Mouse (Mus musculus): Measurements from ENCODE around the gene Rapgefl1. TPM values are rescaled to one million over a fixed set of nuclear protein-coding genes. Genes with fewer than 3 reads are reported as not detected.
A peak's percentile ranks its signal among the peaks of the same experiment; 100 is the strongest.

Gene Rapgefl1
- polyA plus RNA-seq, 1 experiment from 2014 or later, result 6.3 TPM

DNA sequence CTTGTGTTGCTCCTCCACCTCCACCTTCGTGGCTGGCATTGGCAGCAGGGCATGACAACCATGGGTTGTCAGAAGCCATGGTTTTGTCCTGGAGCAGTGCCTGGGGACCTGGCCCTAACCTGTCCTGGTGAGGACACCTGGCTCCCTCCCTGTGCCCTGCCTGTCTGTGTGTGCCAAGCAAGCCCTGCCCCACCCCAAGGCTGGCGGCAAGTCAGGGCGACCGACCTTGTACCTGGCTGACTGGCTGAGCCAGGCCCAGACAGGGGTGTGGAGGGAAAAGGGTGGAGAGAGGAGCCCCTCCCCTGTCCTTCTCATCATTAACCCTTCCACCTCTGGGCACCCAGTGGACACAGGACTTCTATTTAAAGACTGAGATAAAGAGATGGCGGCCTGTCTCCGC, 2.8 kb downstream of the Rapgefl1 start:
- 34% methylated on average over 5 of the region's 6 CpGs for WGBS
- Histone ChIP-seq H3K9ac (ENCODE audit: low read depth, low read length) (no peak overlapping the region), H3K4me3 (ENCODE audit: low read depth, low read length) (no peak overlapping the region), H3K4me2 (ENCODE audit: low read depth, low read length) (0 out of 2 replicates have a peak overlapping the region, but pooled peaks have one; percentile 12), H3K27me3 (replicated peaks; ENCODE audit: control insufficient read depth, insufficient read depth, low read length) (no peaks in the 10 kb centered on the region; the same call in 1 of the 2 replicates), H3K36me3 (ENCODE audit: control insufficient read depth, insufficient read depth, low read length) (no peaks in the 10 kb centered on the region), H3K27ac (replicated peaks; ENCODE audit: low read depth, low read length) (no peak overlapping the region; the same call in 1 of the 2 replicates), H3K9me3 (ENCODE audit: control insufficient read depth, low read length) (no peaks in the 10 kb centered on the region), H3K4me1 (ENCODE audit: control insufficient read depth, insufficient read depth, low read length) (peaks cover 10% of the 10 kb centered on the region)
- ATAC-seq (ENCODE audit: low read depth), result no peak
- DNase-seq (ENCODE audit: low spot score), result peak; percentile 32

DNA sequence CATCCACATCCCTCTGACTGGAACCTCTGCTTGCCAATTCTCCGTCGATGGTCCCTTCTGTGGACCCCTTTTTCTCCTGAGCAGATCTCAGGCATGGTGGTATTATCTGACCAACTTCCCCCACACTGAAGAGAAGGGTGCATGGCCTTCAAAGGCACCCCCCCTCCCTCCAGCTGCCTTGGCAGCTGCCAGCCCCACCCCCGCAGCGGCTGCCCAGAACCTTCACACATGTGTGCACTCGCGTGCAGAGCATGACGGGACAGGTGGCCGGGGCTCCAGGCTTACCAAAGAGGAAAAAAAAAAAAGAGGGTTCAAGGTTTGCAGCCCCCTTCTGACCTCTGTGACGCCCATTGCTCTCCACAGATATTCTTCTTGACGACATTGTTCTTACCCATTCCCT, 3.3 kb downstream of the Rapgefl1 start:
- no peaks in the 10 kb centered on the region; the same call in 1 of the 2 replicates for H3K27me3 ChIP-seq (replicated peaks; ENCODE audit: control insufficient read depth, insufficient read depth, low read length)
- DNase-seq (ENCODE audit: low spot score) (peak; percentile 41), ATAC-seq (ENCODE audit: low read depth) (no peak; the same call in 1 of the 2 replicates)
- H3K4me1 ChIP-seq (ENCODE audit: control insufficient read depth, insufficient read depth, low read length), result peaks cover 10% of the 10 kb centered on the region
- no peaks in the 10 kb centered on the region for H3K36me3 ChIP-seq (ENCODE audit: control insufficient read depth, insufficient read depth, low read length)
- H3K4me2 ChIP-seq (ENCODE audit: low read depth, low read length), result 0 out of 2 replicates have a peak overlapping the region, but pooled peaks have one; percentile 12
- no peaks in the 10 kb centered on the region for H3K9me3 ChIP-seq (ENCODE audit: control insufficient read depth, low read length)
- no peak overlapping the region for H3K9ac ChIP-seq (ENCODE audit: low read depth, low read length)
- H3K4me3 ChIP-seq (ENCODE audit: low read depth, low read length), result no peak overlapping the region
- H3K27ac ChIP-seq (replicated peaks; ENCODE audit: low read depth, low read length), result no peak overlapping the region
- WGBS, result 73% methylated on average over 8 of the region's 10 CpGs

DNA sequence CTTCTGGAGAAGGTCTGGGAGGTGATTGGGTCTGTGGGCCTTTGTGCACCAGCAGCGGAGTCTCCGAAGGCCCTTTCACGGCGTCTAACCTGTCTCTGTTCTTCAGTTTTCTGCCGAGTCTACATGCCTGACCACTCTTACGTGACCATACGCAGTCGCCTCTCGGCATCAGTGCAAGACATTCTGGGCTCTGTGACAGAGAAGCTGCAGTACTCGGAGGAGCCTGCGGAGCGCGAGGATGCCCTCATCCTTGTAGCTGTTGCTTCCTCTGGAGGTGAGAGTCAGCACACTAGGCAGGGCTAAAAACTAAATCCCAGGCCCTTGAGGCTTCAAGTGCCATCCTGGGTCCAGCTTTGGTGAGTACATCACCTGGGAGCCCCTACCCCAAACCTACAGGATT, 9.4 kb downstream of the Rapgefl1 start:
- 65% methylated on average over 13 of the region's 13 CpGs for WGBS
- Histone ChIP-seq H3K4me1 (ENCODE audit: control insufficient read depth, insufficient read depth, low read length) (peaks cover 7% of the 10 kb centered on the region), H3K27ac (replicated peaks; ENCODE audit: low read depth, low read length) (no peak overlapping the region), H3K9ac (ENCODE audit: low read depth, low read length) (no peak overlapping the region), H3K9me3 (ENCODE audit: control insufficient read depth, low read length) (no peaks in the 10 kb centered on the region), H3K4me3 (ENCODE audit: low read depth, low read length) (no peak overlapping the region), H3K4me2 (ENCODE audit: low read depth, low read length) (no peak overlapping the region), H3K27me3 (replicated peaks; ENCODE audit: control insufficient read depth, insufficient read depth, low read length) (no peaks in the 10 kb centered on the region), H3K36me3 (ENCODE audit: control insufficient read depth, insufficient read depth, low read length) (no peaks in the 10 kb centered on the region)
- ATAC-seq (ENCODE audit: low read depth), result no peak
- no peak for DNase-seq (ENCODE audit: low spot score)

DNA sequence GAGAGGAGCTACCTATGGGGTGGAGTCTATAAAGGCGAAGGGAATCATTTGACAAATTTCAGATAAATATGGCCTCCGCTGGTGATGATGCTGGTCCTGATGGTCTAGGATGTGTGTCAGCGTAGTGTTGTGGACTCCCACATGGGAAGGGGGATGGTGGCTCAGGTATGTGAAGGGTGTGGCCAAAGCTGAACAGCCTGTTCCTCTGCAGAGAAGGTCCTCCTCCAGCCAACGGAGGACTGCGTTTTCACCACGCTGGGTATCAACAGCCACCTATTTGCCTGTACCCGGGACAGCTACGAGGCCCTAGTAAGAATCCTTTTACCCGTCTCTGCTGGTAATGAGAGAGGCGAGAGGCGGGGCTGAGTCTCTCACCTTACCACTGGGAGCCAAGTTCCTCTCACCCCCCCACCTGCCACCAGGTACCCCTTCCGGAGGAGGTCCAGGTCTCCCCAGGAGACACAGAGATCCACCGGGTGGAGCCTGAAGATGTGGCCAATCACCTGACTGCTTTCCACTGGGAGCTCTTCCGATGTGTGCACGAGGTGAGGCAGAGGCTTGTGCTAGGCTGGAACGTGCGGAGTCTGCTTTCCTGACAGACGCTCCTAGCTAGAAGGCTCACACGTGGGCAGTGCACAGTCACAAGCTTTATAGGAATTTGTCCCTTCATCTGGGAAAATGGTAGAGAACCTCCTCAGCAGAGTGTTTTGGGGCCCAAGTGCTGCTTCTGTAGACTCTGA, 10.4 kb downstream of the Rapgefl1 start:
- peak; percentile 39; the same call in 1 of the 2 replicates for ATAC-seq (ENCODE audit: low read depth)

DNA sequence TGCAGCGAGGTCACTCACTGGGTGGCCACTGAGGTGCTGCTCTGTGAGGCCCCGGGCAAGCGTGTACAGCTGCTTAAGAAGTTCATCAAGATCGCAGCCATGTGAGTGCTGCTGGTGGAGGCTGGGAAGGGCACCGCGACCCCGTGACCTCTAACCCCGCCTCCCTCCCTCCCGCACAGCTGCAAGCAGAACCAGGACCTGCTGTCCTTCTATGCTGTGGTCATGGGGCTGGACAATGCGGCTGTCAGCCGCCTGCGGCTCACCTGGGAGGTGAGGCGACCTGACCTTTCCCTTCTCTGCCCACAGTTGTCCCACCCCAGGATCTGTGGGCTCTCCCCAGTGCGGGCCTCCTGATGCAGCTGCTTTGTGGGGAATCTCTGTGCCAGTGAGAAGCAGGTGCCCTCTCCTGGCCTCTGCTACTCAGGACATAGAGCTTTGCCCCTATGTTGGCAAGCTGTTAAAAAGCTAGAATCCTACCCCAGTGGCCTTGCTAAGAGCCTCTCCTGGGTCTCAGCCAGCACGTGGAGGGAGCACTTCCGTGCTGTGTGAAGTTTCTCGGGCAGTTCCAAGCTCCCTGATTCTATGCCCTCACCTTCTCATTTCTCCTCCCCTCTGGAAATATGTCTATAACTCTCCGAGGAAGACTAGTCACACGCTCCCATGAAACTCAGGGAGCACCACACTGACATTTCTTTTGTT, 12.8 kb downstream of the Rapgefl1 start:
- H3K27me3 ChIP-seq (replicated peaks; ENCODE audit: control insufficient read depth, insufficient read depth, low read length), result no peaks in the 10 kb centered on the region
- peak; percentile 57 for DNase-seq (ENCODE audit: low spot score)
- H3K27ac ChIP-seq (replicated peaks; ENCODE audit: low read depth, low read length), result no peak overlapping the region
- H3K4me1 ChIP-seq (ENCODE audit: control insufficient read depth, insufficient read depth, low read length), result peaks cover 7% of the 10 kb centered on the region
- peak overlapping the region; percentile 12; the same call in 1 of the 2 replicates for H3K4me2 ChIP-seq (ENCODE audit: low read depth, low read length)
- no peaks in the 10 kb centered on the region for H3K9me3 ChIP-seq (ENCODE audit: control insufficient read depth, low read length)
- 20% methylated on average over 13 of the region's 19 CpGs for WGBS
- H3K36me3 ChIP-seq (ENCODE audit: control insufficient read depth, insufficient read depth, low read length), result no peaks in the 10 kb centered on the region
- ATAC-seq (ENCODE audit: low read depth), result peak; percentile 9; the same call in 1 of the 2 replicates
- H3K9ac ChIP-seq (ENCODE audit: low read depth, low read length), result 0 out of 2 replicates have a peak overlapping the region, but pooled peaks have one; percentile 14
- H3K4me3 ChIP-seq (ENCODE audit: low read depth, low read length), result no peak overlapping the region

More for the DNA sequence above, 10.4 kb downstream of the Rapgefl1 start:
- peaks cover 7% of the 10 kb centered on the region for H3K4me1 ChIP-seq (ENCODE audit: control insufficient read depth, insufficient read depth, low read length)
- H3K27me3 ChIP-seq (replicated peaks; ENCODE audit: control insufficient read depth, insufficient read depth, low read length), result no peaks in the 10 kb centered on the region
- DNase-seq (ENCODE audit: low spot score), result peak; percentile 12
- no peak overlapping the region for H3K4me3 ChIP-seq (ENCODE audit: low read depth, low read length)
- H3K9me3 ChIP-seq (ENCODE audit: control insufficient read depth, low read length), result no peaks in the 10 kb centered on the region
- no peak overlapping the region for H3K4me2 ChIP-seq (ENCODE audit: low read depth, low read length)
- H3K27ac ChIP-seq (replicated peaks; ENCODE audit: low read depth, low read length), result no peak overlapping the region
- no peaks in the 10 kb centered on the region for H3K36me3 ChIP-seq (ENCODE audit: control insufficient read depth, insufficient read depth, low read length)
- 59% methylated on average over 19 of the region's 19 CpGs for WGBS
- H3K9ac ChIP-seq (ENCODE audit: low read depth, low read length), result no peak overlapping the region

DNA sequence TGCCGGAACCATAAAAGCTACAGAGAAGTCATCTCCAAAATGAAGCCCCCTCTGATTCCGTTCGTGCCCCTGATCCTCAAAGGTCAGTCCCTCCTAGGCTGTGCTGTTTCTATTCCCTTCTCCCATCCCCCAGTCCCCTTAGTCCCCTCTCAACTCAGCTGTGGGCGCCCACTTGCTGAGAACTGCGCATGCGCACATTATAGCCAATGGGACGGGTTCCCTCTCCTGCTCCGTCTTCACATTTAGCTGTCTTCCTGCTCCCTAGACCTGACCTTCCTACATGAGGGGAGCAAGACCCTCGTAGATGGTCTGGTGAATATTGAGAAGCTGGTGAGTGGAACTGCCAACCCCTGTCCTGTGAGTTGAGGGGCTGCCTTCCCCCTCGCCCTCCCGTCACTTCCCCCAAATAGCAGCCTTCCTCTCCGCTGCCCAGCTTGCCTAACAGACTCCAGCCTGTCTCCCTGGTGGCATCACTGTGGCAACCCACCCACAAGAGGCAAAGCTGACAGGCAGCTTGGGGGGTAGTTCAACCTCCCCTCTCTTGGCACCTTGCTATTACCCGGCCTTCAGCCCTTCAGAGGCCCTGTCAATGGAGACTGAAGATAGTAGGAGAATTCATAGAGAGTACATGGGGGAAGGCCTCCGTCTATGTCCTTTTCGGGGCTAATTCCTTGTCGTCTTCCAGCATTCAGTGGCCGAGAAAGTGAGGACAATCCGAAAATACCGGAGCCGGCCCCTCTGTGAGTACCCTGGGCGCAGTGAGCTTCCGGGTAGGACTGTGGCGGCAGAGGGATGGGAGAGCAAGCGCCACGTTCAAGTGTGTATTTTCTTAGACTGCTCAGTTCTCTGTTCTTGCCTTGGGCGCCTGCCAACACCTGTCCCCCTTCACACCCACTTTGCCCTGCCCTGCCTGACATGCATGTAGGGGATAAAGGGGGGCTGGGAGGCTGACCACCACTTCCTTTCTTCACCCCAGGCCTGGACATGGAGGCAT, 13.8 kb downstream of the Rapgefl1 start:
- Histone ChIP-seq H3K36me3 (ENCODE audit: control insufficient read depth, insufficient read depth, low read length) (no peaks in the 10 kb centered on the region), H3K9me3 (ENCODE audit: control insufficient read depth, low read length) (no peaks in the 10 kb centered on the region), H3K9ac (ENCODE audit: low read depth, low read length) (no peak overlapping the region), H3K4me1 (ENCODE audit: control insufficient read depth, insufficient read depth, low read length) (peaks cover 7% of the 10 kb centered on the region), H3K4me3 (ENCODE audit: low read depth, low read length) (no peak overlapping the region), H3K4me2 (ENCODE audit: low read depth, low read length) (peak overlapping the region; percentile 13), H3K27ac (replicated peaks; ENCODE audit: low read depth, low read length) (no peak overlapping the region), H3K27me3 (replicated peaks; ENCODE audit: control insufficient read depth, insufficient read depth, low read length) (no peaks in the 10 kb centered on the region)
- 72% methylated on average over 26 of the region's 26 CpGs for WGBS
- DNase-seq (ENCODE audit: low spot score) (no peak), ATAC-seq (ENCODE audit: low read depth) (no peak; the same call in 1 of the 2 replicates)

DNA sequence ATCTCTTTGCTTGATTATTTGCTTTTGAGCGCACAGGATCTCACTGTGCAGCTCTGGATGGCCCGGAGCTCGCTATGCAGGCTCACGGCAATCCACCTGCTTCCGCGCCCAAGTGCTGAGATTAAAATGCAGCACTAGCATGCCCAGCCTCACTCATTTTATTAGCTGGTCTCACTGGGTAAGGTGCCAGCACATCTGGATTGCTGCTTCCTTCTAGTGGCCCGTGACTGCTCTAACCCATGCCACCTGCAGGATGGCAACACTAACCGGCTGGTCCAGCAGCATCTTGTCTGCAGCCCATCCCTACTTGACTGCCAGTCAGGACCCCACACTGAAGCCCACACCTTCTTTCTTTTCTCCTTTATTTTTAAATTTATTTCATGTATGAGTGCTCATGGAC, 17.5 kb downstream of the Rapgefl1 start:
- no peaks in the 10 kb centered on the region for H3K36me3 ChIP-seq (ENCODE audit: control insufficient read depth, insufficient read depth, low read length)
- no peak overlapping the region for H3K4me2 ChIP-seq (ENCODE audit: low read depth, low read length)
- DNase-seq (ENCODE audit: low spot score), result no peak
- WGBS, result 88% methylated on average over 8 of the region's 8 CpGs
- no peak for ATAC-seq (ENCODE audit: low read depth)
- no peak overlapping the region for H3K27ac ChIP-seq (replicated peaks; ENCODE audit: low read depth, low read length)
- peaks cover 5% of the 10 kb centered on the region for H3K4me1 ChIP-seq (ENCODE audit: control insufficient read depth, insufficient read depth, low read length)
- no peak overlapping the region for H3K4me3 ChIP-seq (ENCODE audit: low read depth, low read length)
- H3K27me3 ChIP-seq (replicated peaks; ENCODE audit: control insufficient read depth, insufficient read depth, low read length), result no peaks in the 10 kb centered on the region
- H3K9ac ChIP-seq (ENCODE audit: low read depth, low read length), result no peak overlapping the region
- H3K9me3 ChIP-seq (ENCODE audit: control insufficient read depth, low read length), result no peaks in the 10 kb centered on the region

DNA sequence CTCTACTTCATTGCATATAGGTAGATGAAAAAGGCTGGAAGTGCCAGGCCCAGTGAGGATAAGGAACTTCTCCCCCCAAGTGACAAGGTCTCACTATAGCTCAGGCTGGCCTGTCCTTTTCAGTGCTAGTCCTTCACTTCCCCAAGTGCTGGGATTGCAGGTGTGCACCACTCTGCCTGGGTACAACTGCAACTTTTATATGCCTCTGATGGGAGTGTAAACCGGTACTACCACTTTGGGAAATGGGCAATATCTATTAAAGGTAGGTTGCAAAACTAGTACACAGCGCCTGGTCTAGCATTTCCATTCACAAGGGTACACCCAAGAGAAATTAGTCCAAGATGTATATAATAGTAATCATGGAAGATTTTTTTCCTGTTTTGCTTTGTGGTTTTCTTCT, 18.1 kb downstream of the Rapgefl1 start:
- no peaks in the 10 kb centered on the region; the same call in 1 of the 2 replicates for H3K4me1 ChIP-seq (ENCODE audit: control insufficient read depth, insufficient read depth, low read length)
- WGBS, result 86% methylated on average over 2 of the region's 2 CpGs
- no peak overlapping the region for H3K4me2 ChIP-seq (ENCODE audit: low read depth, low read length)
- no peak overlapping the region for H3K4me3 ChIP-seq (ENCODE audit: low read depth, low read length)
- no peaks in the 10 kb centered on the region for H3K9me3 ChIP-seq (ENCODE audit: control insufficient read depth, low read length)
- no peaks in the 10 kb centered on the region for H3K36me3 ChIP-seq (ENCODE audit: control insufficient read depth, insufficient read depth, low read length)
- H3K27ac ChIP-seq (replicated peaks; ENCODE audit: low read depth, low read length), result no peak overlapping the region
- H3K27me3 ChIP-seq (replicated peaks; ENCODE audit: control insufficient read depth, insufficient read depth, low read length), result no peaks in the 10 kb centered on the region
- no peak overlapping the region for H3K9ac ChIP-seq (ENCODE audit: low read depth, low read length)
- DNase-seq (ENCODE audit: low spot score), result no peak
- no peak for ATAC-seq (ENCODE audit: low read depth)

Measured in embryonic facial prominence, embryonic 14.5 days (tissue).